Mouse (Mus musculus) heart, postnatal 25 days (tissue): ENCODE measurements around the gene P2rx4. TPM values are rescaled to one million over a fixed set of nuclear protein-coding genes. Genes with fewer than 3 reads are reported as not detected.

Source experiments
- microRNA-seq: library from miRNA; unstranded; fragments of <30 nt; microRNA quantifications from one replicate; pipeline ENCODE4 v1.2.0, GENCODE M21; 2022
- total RNA-seq, 2 experiments: library from RNA; stranded (reverse); gene quantifications; 2 replicates each; pipeline ENCODE4 v1.2.3; 2021

P2rx4 gene
- total RNA-seq, 2 experiments from 2014 or later = 14.3 to 15.5 TPM

Small RNA genes lying within 50 kb of the gene (microRNA-seq; reads per million reads assigned to microRNA genes)
- not detected for gene Mir8115

Other genes starting within 250 kb of the P2rx4 start
- gene Atp2a2, start 205.3 kb upstream of the P2rx4 start, total RNA-seq = over 10,000 TPM; 10,772 to 12,207 TPM
- gene Ift81, start 93.0 kb upstream of the P2rx4 start, total RNA-seq = 10 to 100 TPM; 67.4 to 68.3 TPM
- 1 to 10 TPM; 3.2 to 3.9 TPM for gene P2rx7, start 63.6 kb upstream of the P2rx4 start, total RNA-seq
- gene Camkk2, start 71.9 kb downstream of the P2rx4 start, total RNA-seq = 10 to 100 TPM; 11.0 to 11.4 TPM
- 100 to 1,000 TPM; 161 to 165 TPM for gene Anapc5, start 113.8 kb downstream of the P2rx4 start, total RNA-seq
- 10 to 100 TPM; 24.0 to 28.2 TPM for gene Rnf34, start 142.5 kb downstream of the P2rx4 start, total RNA-seq